14 mouse cellular contexts compared by ENCODE assay signal in genomic region chr14:115616846-115617245, GRCm38 (mm10).
DNase-seq lines count a peak whose midpoint lies in the region; ATAC-seq and TF ChIP-seq lines count a peak whose summit lies in the region.
"Had no signal": no experiment of that assay in that cellular context is flagged by ENCODE, and none has a peak within 500 bp of the region (broad histone marks: within the 10 kb centered on the region; RNA-seq: fewer than 3 reads in every experiment).

No protein-coding gene starts in this region.

- no peak for TF ChIP-seq CTCF in thymus, adult 2 months (IDR thresholded peaks at IDR 0.05; ENCODE audit: borderline replicate concordance, control insufficient read depth, extremely low read depth, insufficient read depth, low read length, poor library complexity)

- H3K4me3 ChIP-seq in hindbrain, embryonic 11.5 days (ENCODE audit: low read depth, low read length): no peak overlapping the region
- no peak overlapping the region for H3K4me3 ChIP-seq in midbrain, embryonic 14.5 days (replicated peaks; ENCODE audit: low read depth, low read length)
- H3K4me3 ChIP-seq in thymus, adult 2 months (ENCODE audit: control insufficient read depth, insufficient read depth, low read length): no peak overlapping the region
- H3K4me3 ChIP-seq: gastrocnemius, adult 2 months; heart, embryonic 12.5 days; layer of hippocampus, adult 2 months had no signal

- 49% methylated on average over 7 of the region's 7 CpGs for WGBS in hindbrain, embryonic 11.5 days
- whole genome bisulfite sequencing in midbrain, embryonic 14.5 days: 6% methylated on average over 7 of the region's 7 CpGs
- WGBS in thymus, adult 2 months: 76% methylated on average over 7 of the region's 7 CpGs

- no peak overlapping the region for H3K27ac ChIP-seq in hindbrain, embryonic 11.5 days (ENCODE audit: low read depth, low read length)
- H3K27ac ChIP-seq in midbrain, embryonic 14.5 days (replicated peaks; ENCODE audit: low read depth, low read length): no peak overlapping the region
- no peak overlapping the region for H3K27ac ChIP-seq in thymus, adult 2 months (ENCODE audit: control insufficient read depth, insufficient read depth, low read length)
- H3K27ac ChIP-seq: gastrocnemius, adult 2 months; layer of hippocampus, adult 2 months; liver, embryonic 14.5 days had no signal

- H3K9me3 ChIP-seq in hindbrain, embryonic 11.5 days (ENCODE audit: control insufficient read depth, low read length): no peaks in the 10 kb centered on the region
- no peaks in the 10 kb centered on the region for H3K9me3 ChIP-seq in midbrain, embryonic 14.5 days (ENCODE audit: control insufficient read depth, low read length)
- H3K9me3 ChIP-seq: heart, embryonic 12.5 days had no signal

- no peak for TF ChIP-seq POLR2A in thymus, adult 2 months (IDR thresholded peaks at IDR 0.05; ENCODE audit: control insufficient read depth, extremely low read depth, insufficient read depth, low read length, poor library complexity)

- no peak overlapping the region for H3K4me2 ChIP-seq in hindbrain, embryonic 11.5 days (replicated peaks; ENCODE audit: low read depth, low read length)
- 0 out of 2 replicates have a peak overlapping the region, but pooled peaks have one; percentile 8 for H3K4me2 ChIP-seq in midbrain, embryonic 14.5 days (ENCODE audit: low read length)
- H3K4me2 ChIP-seq: heart, embryonic 12.5 days had no signal

- ATAC-seq in hindbrain, embryonic 11.5 days (ENCODE audit: low FRiP score): peak; percentile 92
- peak; percentile 90 for ATAC-seq in midbrain, embryonic 14.5 days (ENCODE audit: low FRiP score, low TSS enrichment)
- no peak for ATAC-seq in megakaryocyte progenitor cell, adult 5-6 weeks (replicated peaks; ENCODE audit: poor library complexity)

- no peaks in the 10 kb centered on the region for H3K36me3 ChIP-seq in hindbrain, embryonic 11.5 days (ENCODE audit: control insufficient read depth, insufficient read depth, low read length)
- no peaks in the 10 kb centered on the region for H3K36me3 ChIP-seq in midbrain, embryonic 14.5 days (ENCODE audit: control insufficient read depth, insufficient read depth, low read length)
- no peaks in the 10 kb centered on the region for H3K36me3 ChIP-seq in thymus, adult 2 months (ENCODE audit: control insufficient read depth, insufficient read depth, low read length)
- H3K36me3 ChIP-seq: heart, embryonic 12.5 days had no signal

- H3K27me3 ChIP-seq in hindbrain, embryonic 11.5 days (ENCODE audit: control insufficient read depth, insufficient read depth, low read length): no peaks in the 10 kb centered on the region
- no peaks in the 10 kb centered on the region for H3K27me3 ChIP-seq in midbrain, embryonic 14.5 days (ENCODE audit: control insufficient read depth, insufficient read depth, low read length)
- H3K27me3 ChIP-seq in thymus, adult 2 months (ENCODE audit: control insufficient read depth, insufficient read depth, low read length): no peaks in the 10 kb centered on the region
- H3K27me3 ChIP-seq: heart, embryonic 12.5 days had no signal

- no peak overlapping the region for H3K9ac ChIP-seq in hindbrain, embryonic 11.5 days (ENCODE audit: low read depth, low read length)
- H3K9ac ChIP-seq in midbrain, embryonic 14.5 days (replicated peaks; ENCODE audit: low read length): no peak overlapping the region
- H3K9ac ChIP-seq: heart, embryonic 12.5 days; liver, embryonic 14.5 days had no signal

- H3K4me1 ChIP-seq in hindbrain, embryonic 11.5 days (replicated peaks; ENCODE audit: control insufficient read depth, insufficient read depth, low read length): no peaks in the 10 kb centered on the region
- 0 out of 2 replicates have a peak, but pooled peaks cover 2% of the 10 kb centered on the region for H3K4me1 ChIP-seq in midbrain, embryonic 14.5 days (ENCODE audit: control insufficient read depth, insufficient read depth, low read length)
- H3K4me1 ChIP-seq in thymus, adult 2 months (replicated peaks; ENCODE audit: control insufficient read depth, insufficient read depth, low read length): no peaks in the 10 kb centered on the region
- H3K4me1 ChIP-seq: heart, embryonic 12.5 days had no signal

- peak; percentile 76 to 80 for DNase-seq in cerebellum, postnatal 10 days
- DNase-seq in cerebellum, adult 11 months: no peak
- peak; percentile 63 for DNase-seq in Muller cell, postnatal 12 days (ENCODE audit: inconsistent ontology term)
- DNase-seq in hindbrain, embryonic 11.5 days (ENCODE audit: low spot score): peak; percentile 52
- peak; percentile 77 for DNase-seq in midbrain, embryonic 14.5 days
- DNase-seq in layer of hippocampus, postnatal 25 days (ENCODE audit: extremely low spot score in 1 of 2, low spot score in 1 of 2): no peak
- no peak for DNase-seq in thymus, adult 2 months
- DNase-seq: adrenal gland, postnatal 36 days; cerebellum, adult 18-20 months; gastrocnemius, adult 2 months had no signal

Comparison
In these comparisons a context has a peak if more than half of its experiments do, and no peak if none do; other contexts are left out.
1. DNase-seq: peak in cerebellum, postnatal 10 days (2 of 2), Muller cell, postnatal 12 days (single experiment), hindbrain, embryonic 11.5 days (single experiment) and midbrain, embryonic 14.5 days (single experiment); none in cerebellum, adult 11 months (single experiment), layer of hippocampus, postnatal 25 days (0 of 2) and thymus, adult 2 months (single experiment).